Mouse (Mus musculus) MEL (cell line): ENCODE results near the gene Fancc. TPM values are rescaled to one million over a fixed set of nuclear protein-coding genes. Genes with fewer than 3 reads are reported as not detected.

Experiments
- DNase-seq: peaks from one replicate; pipeline ENCODE4 v3.0.0; 2011; ENCODE audit warnings: low read depth, low spot score
- H3K27ac ChIP-seq: 2 replicates; pipeline ENCODE4 v1.5.1; 2012; ENCODE audit warnings: low read depth, mild to moderate bottlenecking, control low read depth, low read length, moderate library complexity; ENCODE audit not compliant: control insufficient read depth
- H3K27me3 ChIP-seq, 2 experiments: fragments of 150-350 bp in 1 of 2; sonication (generic) in 1 of 2; 2 replicates each; pipeline ENCODE4 v1.6.1; 2012; ENCODE audit warnings: low read length in 2 of 2, mild to moderate bottlenecking in 2 of 2, improper control_type of control experiment in 1 of 2, moderate library complexity in 1 of 2; ENCODE audit not compliant: insufficient read depth in 2 of 2, control insufficient read depth in 1 of 2
- H3K36me3 ChIP-seq, 2 experiments: 2 replicates each; pipeline ENCODE4 v1.6.1; 2012 to 2014; ENCODE audit warnings: low read length in 2 of 2, improper control_type of control experiment in 1 of 2, inconsistent platforms in 1 of 2, mild to moderate bottlenecking in 1 of 2; ENCODE audit not compliant: insufficient read depth in 2 of 2, control insufficient read depth in 1 of 2
- H3K4me1 ChIP-seq, 2 experiments: fragments of 150-350 bp in 1 of 2; sonication (generic) in 1 of 2; 2 replicates each; pipeline ENCODE4 v1.6.1; 2012; ENCODE audit warnings: low read length in 2 of 2, improper control_type of control experiment in 1 of 2, mild to moderate bottlenecking in 1 of 2; ENCODE audit not compliant: insufficient read depth in 2 of 2, control insufficient read depth in 1 of 2
- H3K4me3 ChIP-seq, 2 experiments: fragments of 150-350 bp in 1 of 2; sonication (generic) in 1 of 2; 2 replicates each; pipeline ENCODE4 v1.5.1; 2012; ENCODE audit warnings: low read depth in 2 of 2, low read length in 2 of 2, mild to moderate bottlenecking in 2 of 2, moderate library complexity in 2 of 2, control low read depth in 1 of 2, improper control_type of control experiment in 1 of 2; ENCODE audit not compliant: control insufficient read depth in 1 of 2, insufficient read depth in 1 of 2
- H3K79me2 ChIP-seq: 2 replicates; pipeline ENCODE4 v1.6.1; 2012; ENCODE audit warnings: mild to moderate bottlenecking, low read length, moderate library complexity; ENCODE audit not compliant: control insufficient read depth, poor library complexity, insufficient read depth
- H3K9ac ChIP-seq: 2 replicates; pipeline ENCODE4 v1.6.1; 2012; ENCODE audit warnings: low read depth, mild to moderate bottlenecking, control low read depth, low read length, moderate library complexity; ENCODE audit not compliant: control insufficient read depth, poor library complexity, severe bottlenecking
- H3K9me3 ChIP-seq: fragments of 150-350 bp; sonication (generic); replicated peaks from 2 replicates; pipeline ENCODE4 v1.6.1; 2012; ENCODE audit warnings: mild to moderate bottlenecking, low read length, improper control_type of control experiment, moderate library complexity; ENCODE audit not compliant: insufficient read depth
- BHLHE40 ChIP-seq: IDR thresholded peaks from 2 replicates; pipeline ENCODE4 v1.6.1; 2012; ENCODE audit warnings: low read depth, mild to moderate bottlenecking, inconsistent platforms, low read length, improper control_type of control experiment, borderline replicate concordance
- CHD1 ChIP-seq: IDR thresholded peaks from 2 replicates; pipeline ENCODE4 v1.6.1; 2012; ENCODE audit warnings: low read depth, mild to moderate bottlenecking, inconsistent platforms, low read length, improper control_type of control experiment
- CHD2 ChIP-seq: IDR thresholded peaks from 2 replicates; pipeline ENCODE4 v1.6.1; 2011; ENCODE audit warnings: low read length, improper control_type of control experiment
- JUND ChIP-seq: IDR thresholded peaks from 2 replicates; pipeline ENCODE4 v1.6.1; 2011; ENCODE audit warnings: low read depth, mild to moderate bottlenecking, improper control_type of control experiment, low read length
- MAZ ChIP-seq: IDR thresholded peaks from 2 replicates; pipeline ENCODE4 v1.6.1; 2012; ENCODE audit warnings: low read depth, mild to moderate bottlenecking, inconsistent platforms, low read length, improper control_type of control experiment
- MEF2A ChIP-seq: IDR thresholded peaks from 2 replicates; pipeline ENCODE4 v1.6.1; 2014; ENCODE audit warnings: low read depth, mild to moderate bottlenecking, inconsistent platforms, low read length, improper control_type of control experiment; ENCODE audit not compliant: poor library complexity, insufficient replicate concordance, severe bottlenecking; ENCODE audit errors: extremely low read depth
- MXI1 ChIP-seq: IDR thresholded peaks from 2 replicates; pipeline ENCODE4 v1.6.1; 2011; ENCODE audit warnings: mild to moderate bottlenecking, low read depth, low read length, improper control_type of control experiment
- MYB ChIP-seq: IDR thresholded peaks from 2 replicates; pipeline ENCODE4 v1.6.1; 2011; ENCODE audit warnings: mild to moderate bottlenecking, low read depth, low read length, improper control_type of control experiment
- MYC ChIP-seq: IDR thresholded peaks from 2 replicates; pipeline ENCODE4 v1.6.1; 2011; ENCODE audit warnings: low read depth, mild to moderate bottlenecking, low read length, improper control_type of control experiment, moderate library complexity
- NRF1 ChIP-seq: IDR thresholded peaks from 2 replicates; pipeline ENCODE4 v1.6.1; 2014; ENCODE audit warnings: low read depth, mild to moderate bottlenecking, inconsistent platforms, low read length, improper control_type of control experiment, moderate library complexity; ENCODE audit not compliant: poor library complexity, insufficient read depth, severe bottlenecking
- POLR2A ChIP-seq, 2 experiments: IDR thresholded peaks; 2 replicates each; pipeline ENCODE4 v1.6.1; 2011 to 2012; ENCODE audit warnings: low read length in 2 of 2, mild to moderate bottlenecking in 2 of 2, control low read depth in 1 of 2, improper control_type of control experiment in 1 of 2, low read depth in 1 of 2, moderate library complexity in 1 of 2; ENCODE audit not compliant: control insufficient read depth in 1 of 2, insufficient read depth in 1 of 2, poor library complexity in 1 of 2
- RAD21 ChIP-seq: IDR thresholded peaks from 2 replicates; pipeline ENCODE4 v1.6.1; 2011; ENCODE audit warnings: mild to moderate bottlenecking, low read depth, low read length, improper control_type of control experiment
- RCOR1 ChIP-seq: IDR thresholded peaks from 2 replicates; pipeline ENCODE4 v1.6.1; 2012; ENCODE audit warnings: low read depth, mild to moderate bottlenecking, inconsistent platforms, low read length, improper control_type of control experiment
- SIN3A ChIP-seq: IDR thresholded peaks from 2 replicates; pipeline ENCODE4 v1.6.1; 2012; ENCODE audit warnings: low read length, improper control_type of control experiment, inconsistent platforms
- SMC3 ChIP-seq: IDR thresholded peaks from 2 replicates; pipeline ENCODE4 v1.6.1; 2011; ENCODE audit warnings: low read depth, low read length, improper control_type of control experiment
- USF1 ChIP-seq: IDR thresholded peaks from 2 replicates; pipeline ENCODE4 v1.6.1; 2014; ENCODE audit warnings: low read depth, mild to moderate bottlenecking, inconsistent platforms, low read length, improper control_type of control experiment, moderate library complexity
- USF2 ChIP-seq, 2 experiments: IDR thresholded peaks; 2 replicates each; pipeline ENCODE4 v1.6.1; 2011 to 2012; ENCODE audit warnings: improper control_type of control experiment in 2 of 2, low read length in 2 of 2, borderline replicate concordance in 1 of 2, inconsistent platforms in 1 of 2, low read depth in 1 of 2, mild to moderate bottlenecking in 1 of 2; ENCODE audit not compliant: insufficient read depth in 1 of 2
- ZMIZ1 ChIP-seq: IDR thresholded peaks from 2 replicates; pipeline ENCODE4 v1.6.1; 2012; ENCODE audit warnings: low read depth, mild to moderate bottlenecking, inconsistent platforms, low read length, improper control_type of control experiment, moderate library complexity
- ZNF384 ChIP-seq: IDR thresholded peaks from 2 replicates; pipeline ENCODE4 v1.6.1; 2012; ENCODE audit warnings: low read depth, mild to moderate bottlenecking, inconsistent platforms, low read length, improper control_type of control experiment
- polyA plus RNA-seq, 2 experiments: library from polyadenylated mRNA; stranded (reverse) in 1 of 2; unstranded in 1 of 2; fragments of >175 nt in 1 of 2; fragments of >200 nt in 1 of 2; gene quantifications; 2 replicates each; pipeline versions ENCODE4 v1.2.1 to v1.2.4; 2012; ENCODE audit warnings: low replicate concordance in 2 of 2, low read depth in 1 of 2; ENCODE audit not compliant: insufficient read length in 2 of 2, insufficient read depth in 1 of 2, missing spikeins in 1 of 2
- total RNA-seq: library from RNA; depleted of rRNA; stranded (reverse); fragments of 300-350 nt; gene quantifications from 2 replicates; pipeline ENCODE4 v1.2.3, GENCODE M21; 2012

Gene Fancc
- total and polyA plus RNA-seq, 3 experiments, result 4.0 to 5.5 TPM; not detected in 1

DNA sequence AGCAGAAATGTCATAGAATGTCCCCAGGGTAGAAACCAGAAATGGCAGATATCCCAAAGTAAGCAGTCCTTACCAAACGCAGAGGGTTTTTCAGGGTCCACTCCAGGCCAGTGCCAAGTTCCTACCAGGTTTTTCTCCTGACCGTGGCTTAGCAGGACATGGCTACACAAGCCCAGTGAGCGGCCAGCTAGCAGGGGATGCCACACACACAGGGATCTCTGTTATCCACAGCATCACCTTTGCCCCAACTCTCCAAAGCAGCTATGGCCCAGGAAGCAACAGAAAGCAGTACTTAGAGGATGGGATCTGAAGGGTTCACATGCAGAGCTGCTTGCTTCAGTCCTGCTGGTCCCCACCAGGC is 192.3 kb downstream of the Fancc start:
- no peak for TF ChIP-seq CHD2
- TF ChIP-seq POLR2A (IDR thresholded peaks at IDR 0.05; ENCODE audit: control insufficient read depth in 1 of 2, insufficient read depth in 1 of 2, low read depth in 1 of 2, low read length in 2 of 2, poor library complexity in 1 of 2), result no peak
- no peak for TF ChIP-seq MEF2A
- no peak for TF ChIP-seq RCOR1
- TF ChIP-seq RAD21, result no peak
- no peak for TF ChIP-seq SMC3
- no peak for TF ChIP-seq MYB
- TF ChIP-seq SIN3A, result no peak
- TF ChIP-seq CHD1, result no peak
- TF ChIP-seq NRF1, result no peak
- TF ChIP-seq MAZ, result no peak
- TF ChIP-seq ZNF384, result no peak
- TF ChIP-seq USF1, result no peak
- no peak for TF ChIP-seq USF2 (IDR thresholded peaks at IDR 0.05; ENCODE audit: borderline replicate concordance in 1 of 2, insufficient read depth in 1 of 2, low read depth in 1 of 2, low read length in 2 of 2)
- no peak for TF ChIP-seq MXI1
- no peak for TF ChIP-seq BHLHE40
- H3K27me3 ChIP-seq, result no peaks in the 10 kb centered on the region
- no peak overlapping the region for H3K27ac ChIP-seq
- H3K4me3 ChIP-seq, result no peak overlapping the region
- H3K79me2 ChIP-seq, result no peaks in the 10 kb centered on the region
- no peaks in the 10 kb centered on the region for H3K9me3 ChIP-seq
- DNase-seq, result no peak
- no peak overlapping the region for H3K9ac ChIP-seq
- 0 out of 4 replicates have a peak, but pooled peaks cover 0 to 2% of the 10 kb centered on the region in 2 experiments for H3K36me3 ChIP-seq
- H3K4me1 ChIP-seq, result no peaks in the 10 kb centered on the region

- no peak overlapping the region for H3K27ac ChIP-seq
- H3K4me3 ChIP-seq, result no peak overlapping the region
- H3K36me3 ChIP-seq, result 0 out of 4 replicates have a peak, but pooled peaks cover 0 to 2% of the 10 kb centered on the region in 2 experiments
- no peaks in the 10 kb centered on the region for H3K9me3 ChIP-seq
- no peak overlapping the region for H3K9ac ChIP-seq
- no peaks in the 10 kb centered on the region for H3K27me3 ChIP-seq
- no peak for DNase-seq
- H3K4me1 ChIP-seq, result no peaks in the 10 kb centered on the region
- TF ChIP-seq ZMIZ1 (no peak), MAZ (no peak), USF1 (no peak), JUND (no peak), MYC (no peak), SIN3A (no peak)
- H3K79me2 ChIP-seq, result no peaks in the 10 kb centered on the region
These were observed 192.8 kb downstream of the Fancc start for GRCm38 (mm10) chr13:63304124-63304792.
